Mouse (Mus musculus) hindbrain, embryonic 15.5 days (tissue): ENCODE results near the gene Erich3. TPM values are rescaled to one million over a fixed set of nuclear protein-coding genes. Genes with fewer than 3 reads are reported as not detected.
A peak's percentile ranks its signal among the peaks of the same experiment; 100 is the strongest.

Source experiments
- ATAC-seq: fragments of 200-750 bp; cut with Nextera tagmentation; 2 replicates; pipeline ENCODE4 v1.8.0; 2017; ENCODE audit warnings: low read depth, moderate number of reproducible peaks, moderate TSS enrichment; ENCODE audit not compliant: low FRiP score
- H3K27ac ChIP-seq: fragments of 300-500 bp; sonication (generic); replicated peaks from 2 replicates; pipeline ENCODE4 v1.5.1; 2015; ENCODE audit warnings: mild to moderate bottlenecking, inconsistent platforms
- H3K27me3 ChIP-seq: fragments of 300-500 bp; sonication (generic); 2 replicates; pipeline ENCODE4 v1.6.1; 2015; ENCODE audit warnings: control low read depth, inconsistent platforms
- H3K36me3 ChIP-seq: fragments of 300-500 bp; sonication (generic); 2 replicates; pipeline ENCODE4 v1.6.1; 2015; ENCODE audit warnings: control low read depth, inconsistent platforms
- H3K4me1 ChIP-seq: fragments of 300-500 bp; sonication (generic); replicated peaks from 2 replicates; pipeline ENCODE4 v1.6.1; 2015; ENCODE audit warnings: control low read depth, inconsistent platforms
- H3K4me2 ChIP-seq: fragments of 300-500 bp; sonication (generic); 2 replicates; pipeline ENCODE4 v1.6.1; 2015; ENCODE audit warnings: moderate library complexity, mild to moderate bottlenecking, inconsistent platforms
- H3K4me3 ChIP-seq: fragments of 300-500 bp; sonication (generic); 2 replicates; pipeline ENCODE4 v1.5.1; 2015; ENCODE audit warnings: mild to moderate bottlenecking, inconsistent platforms
- H3K9ac ChIP-seq: fragments of 300-500 bp; sonication (generic); 2 replicates; pipeline ENCODE4 v1.6.1; 2015; ENCODE audit warnings: inconsistent platforms
- H3K9me3 ChIP-seq: fragments of 300-500 bp; sonication (generic); 2 replicates; pipeline ENCODE4 v1.6.1; 2016; ENCODE audit warnings: control low read depth, inconsistent platforms
- WGBS: fragments of 180-500 bp; shearing (Covaris S2); methylation state at CpG from one replicate; pipeline ENCODE4 v1.1.7; 2015; 5-methylcytosine and 5-hydroxymethylcytosine counted together
- polyA plus RNA-seq: library from polyadenylated mRNA; unstranded; fragments of >200 nt; fragmentation: Nextera tagmentation; extraction: Ambion mirVana; gene quantifications from 2 replicates; pipeline ENCODE4 v1.2.1, GENCODE M21; 2015

The Erich3 gene
- polyA plus RNA-seq, 1 experiment from 2014 or later = 2.2 TPM

DNA sequence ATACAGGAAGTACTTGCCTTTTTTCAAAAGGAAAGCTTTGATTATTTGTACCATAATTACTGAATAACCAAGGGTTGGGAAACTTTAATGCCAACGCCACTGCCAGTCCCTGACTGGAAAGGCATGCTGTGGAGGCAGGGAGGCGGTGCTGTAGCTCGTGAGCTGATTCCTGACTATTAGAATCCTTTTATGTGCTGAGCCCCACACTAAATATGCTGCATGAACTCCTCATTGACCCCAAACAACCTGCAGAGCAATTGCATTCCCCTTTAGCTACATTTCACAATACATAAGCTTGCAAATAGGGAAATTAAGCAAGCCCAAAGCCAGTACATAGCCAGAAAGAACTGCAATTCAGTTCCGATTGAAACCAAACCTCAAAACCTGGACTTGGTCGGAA, 77.8 kb downstream of the Erich3 start:
- Histone ChIP-seq H3K36me3 (no peaks in the 10 kb centered on the region), H3K9me3 (no peaks in the 10 kb centered on the region), H3K4me1 (no peaks in the 10 kb centered on the region), H3K4me3 (no peak overlapping the region), H3K4me2 (no peak overlapping the region), H3K9ac (no peak overlapping the region), H3K27ac (no peak overlapping the region), H3K27me3 (no peaks in the 10 kb centered on the region)
- 49% methylated on average over 5 of the region's 5 CpGs for WGBS
- ATAC-seq = no peak

DNA sequence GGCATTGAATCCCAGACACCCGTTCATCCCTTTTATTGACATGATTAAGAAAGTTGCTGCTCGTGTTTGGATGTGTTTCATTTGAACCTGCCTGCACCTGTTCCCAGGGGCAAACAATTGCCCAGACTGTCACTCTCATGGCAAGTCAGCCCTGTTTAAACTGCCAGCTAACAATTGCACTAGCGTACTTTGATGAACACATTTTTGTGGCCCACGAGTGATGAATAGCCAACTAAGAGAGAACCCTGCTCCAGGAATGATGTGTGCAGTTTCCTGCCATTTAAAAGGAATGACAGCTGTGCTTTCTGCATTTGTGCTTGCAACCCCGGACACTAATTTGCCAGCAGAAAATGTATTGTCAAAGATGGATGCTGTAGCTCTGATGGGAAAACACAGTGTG, 79.3 kb downstream of the Erich3 start:
- WGBS = 37% methylated on average over 5 of the region's 5 CpGs
- no peaks in the 10 kb centered on the region for H3K4me1 ChIP-seq
- H3K4me3 ChIP-seq = no peak overlapping the region
- H3K4me2 ChIP-seq = no peak overlapping the region
- H3K36me3 ChIP-seq = no peaks in the 10 kb centered on the region
- H3K27ac ChIP-seq = no peak overlapping the region
- ATAC-seq = no peak
- no peaks in the 10 kb centered on the region for H3K9me3 ChIP-seq
- no peak overlapping the region for H3K9ac ChIP-seq
- no peaks in the 10 kb centered on the region for H3K27me3 ChIP-seq

DNA sequence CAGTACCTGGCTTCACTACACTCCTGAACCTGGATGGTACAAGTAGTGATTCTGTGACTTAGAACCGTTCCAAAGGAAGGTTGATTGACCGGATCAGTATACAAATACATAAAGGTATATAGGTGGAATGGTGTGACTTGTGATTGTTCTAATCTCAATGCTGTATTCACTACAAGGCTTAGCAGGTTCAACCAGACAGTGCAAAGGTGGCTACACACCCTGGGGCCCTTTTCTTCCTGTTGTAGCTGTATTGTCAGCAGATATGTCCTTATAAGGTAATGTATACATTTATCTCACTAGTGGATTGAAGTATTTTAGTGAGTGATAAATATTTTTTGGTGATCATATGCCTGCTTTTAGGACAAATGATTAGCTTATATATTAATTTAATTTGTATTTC, 80.7 kb downstream of the Erich3 start:
- Histone ChIP-seq H3K4me2 (no peak overlapping the region), H3K9me3 (no peaks in the 10 kb centered on the region), H3K36me3 (no peaks in the 10 kb centered on the region), H3K4me1 (no peaks in the 10 kb centered on the region), H3K27me3 (no peaks in the 10 kb centered on the region), H3K4me3 (no peak overlapping the region), H3K9ac (no peak overlapping the region), H3K27ac (no peak overlapping the region)
- WGBS = 93% methylated on average over 2 of the region's 2 CpGs
- ATAC-seq = no peak

DNA sequence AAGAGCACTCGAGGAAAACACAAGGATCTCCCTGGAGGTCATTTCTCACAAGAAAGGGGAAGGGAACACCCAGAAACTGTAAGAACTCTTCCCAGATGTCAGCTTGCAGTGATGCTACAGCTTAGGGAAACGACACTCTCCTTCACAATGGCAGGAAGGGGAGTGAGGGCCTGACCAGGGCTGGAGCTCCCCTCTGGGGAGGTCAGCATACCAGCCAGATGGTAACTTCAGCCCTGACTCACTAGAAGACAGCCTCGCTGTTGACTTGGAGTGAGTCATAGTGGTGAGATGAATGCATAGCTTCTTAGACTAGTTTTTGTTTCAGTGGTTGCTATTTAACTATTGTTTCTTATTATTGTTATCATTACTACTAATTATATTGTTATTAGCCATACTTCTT, 90.8 kb downstream of the Erich3 start:
- Histone ChIP-seq H3K9me3 (no peaks in the 10 kb centered on the region), H3K9ac (no peak overlapping the region), H3K27ac (no peak overlapping the region), H3K36me3 (no peaks in the 10 kb centered on the region), H3K4me1 (no peaks in the 10 kb centered on the region), H3K27me3 (no peaks in the 10 kb centered on the region), H3K4me2 (no peak overlapping the region), H3K4me3 (no peak overlapping the region)
- 54% methylated on average over 3 of the region's 3 CpGs for WGBS
- no peak for ATAC-seq

DNA sequence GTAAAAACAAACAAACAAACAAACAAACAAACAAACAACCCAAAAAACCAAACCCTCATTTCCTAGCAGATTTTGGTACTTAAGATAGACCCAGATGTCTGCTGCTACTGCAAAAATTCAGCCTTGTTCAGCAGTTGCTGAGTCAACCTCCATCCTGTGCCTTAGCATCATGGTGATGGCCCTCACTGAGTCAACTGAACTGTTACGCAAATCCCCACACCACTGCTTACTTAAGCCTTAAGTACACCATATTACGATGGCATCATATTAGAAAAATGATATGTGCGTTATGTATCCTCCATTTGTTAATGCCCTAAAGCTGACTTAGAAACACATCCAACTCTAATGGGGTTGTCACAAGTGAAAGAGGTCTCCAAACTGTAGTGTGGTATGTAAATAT, 91.6 kb downstream of the Erich3 start:
- 94% methylated on average over 3 of the region's 3 CpGs for WGBS
- no peak for ATAC-seq
- H3K27ac ChIP-seq = no peak overlapping the region
- no peak overlapping the region for H3K9ac ChIP-seq
- no peaks in the 10 kb centered on the region for H3K4me1 ChIP-seq
- H3K4me2 ChIP-seq = no peak overlapping the region
- no peak overlapping the region for H3K4me3 ChIP-seq
- H3K27me3 ChIP-seq = no peaks in the 10 kb centered on the region
- no peaks in the 10 kb centered on the region for H3K36me3 ChIP-seq
- no peaks in the 10 kb centered on the region for H3K9me3 ChIP-seq

DNA sequence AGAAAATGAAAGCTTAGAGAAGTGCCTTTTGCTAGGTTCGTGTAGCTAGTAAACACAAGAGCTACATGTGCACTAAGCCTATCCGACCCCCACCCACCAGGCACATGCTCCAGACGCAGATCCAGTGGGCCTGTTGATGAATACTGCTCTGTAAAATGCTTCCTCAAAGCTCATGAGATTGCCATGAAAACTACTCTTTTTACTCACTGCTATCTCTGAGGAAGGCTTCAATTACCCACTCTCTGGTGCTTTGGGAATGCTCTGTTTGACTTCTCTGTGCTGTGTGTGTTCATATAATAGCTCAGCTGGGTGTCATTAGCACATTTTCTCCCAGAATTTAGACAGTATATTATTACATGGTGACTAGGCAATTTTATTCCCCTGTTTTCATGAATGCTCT, 94.4 kb downstream of the Erich3 start:
- no peak overlapping the region for H3K9ac ChIP-seq
- H3K9me3 ChIP-seq = no peaks in the 10 kb centered on the region
- ATAC-seq = no peak
- no peaks in the 10 kb centered on the region for H3K4me1 ChIP-seq
- WGBS = 49% methylated on average over 3 of the region's 3 CpGs
- H3K4me2 ChIP-seq = no peak overlapping the region
- H3K4me3 ChIP-seq = no peak overlapping the region
- no peaks in the 10 kb centered on the region for H3K36me3 ChIP-seq
- H3K27ac ChIP-seq = no peak overlapping the region
- H3K27me3 ChIP-seq = no peaks in the 10 kb centered on the region

DNA sequence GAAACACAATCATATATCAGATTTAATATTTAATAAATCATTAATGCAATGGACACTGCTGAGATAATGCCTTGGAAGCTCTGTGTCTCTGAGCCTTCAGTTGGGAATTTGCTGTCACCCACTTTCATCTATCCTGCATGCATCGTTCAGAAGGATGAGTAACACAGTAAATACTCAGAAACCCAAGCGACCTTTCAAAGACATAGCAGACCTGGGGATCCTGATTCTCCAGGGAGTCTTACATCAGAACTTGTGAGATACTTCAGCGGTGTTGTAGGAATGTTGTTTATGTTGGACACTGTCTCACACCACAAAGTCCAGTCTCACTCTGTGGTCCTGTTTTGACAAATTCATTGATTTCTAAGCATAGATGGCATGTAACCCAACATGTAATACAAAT, 97.4 kb downstream of the Erich3 start:
- Histone ChIP-seq H3K4me2 (no peak overlapping the region), H3K27me3 (no peaks in the 10 kb centered on the region), H3K4me1 (no peaks in the 10 kb centered on the region), H3K27ac (no peak overlapping the region), H3K9me3 (no peaks in the 10 kb centered on the region), H3K9ac (no peak overlapping the region), H3K36me3 (no peaks in the 10 kb centered on the region), H3K4me3 (no peak overlapping the region)
- 91% methylated on average over 3 of the region's 3 CpGs for WGBS
- ATAC-seq = no peak

DNA sequence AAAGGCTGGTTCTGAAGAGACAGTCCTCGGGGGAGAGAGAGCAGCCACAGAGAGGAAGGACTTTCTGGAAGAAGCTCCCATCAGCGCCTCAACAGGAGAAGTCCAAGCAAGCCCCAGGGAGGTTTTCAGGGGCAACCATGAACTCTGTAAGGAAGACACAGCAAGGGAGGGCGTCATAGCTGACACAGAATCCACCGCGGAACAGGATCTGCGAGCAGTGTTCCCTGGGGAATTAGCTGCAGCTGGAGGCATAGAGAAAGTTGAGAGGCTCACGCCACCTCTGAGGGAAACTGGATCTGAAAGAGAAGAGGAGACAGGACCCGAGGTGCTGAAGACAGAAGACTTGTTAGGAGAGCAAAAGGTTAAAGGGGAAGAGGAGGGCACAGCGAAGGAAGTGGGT, 99.7 kb downstream of the Erich3 start:
- ATAC-seq = no peak
- WGBS = 67% methylated on average over 9 of the region's 9 CpGs
- no peak overlapping the region for H3K4me2 ChIP-seq
- no peaks in the 10 kb centered on the region for H3K27me3 ChIP-seq
- H3K36me3 ChIP-seq = no peaks in the 10 kb centered on the region
- no peak overlapping the region for H3K9ac ChIP-seq
- H3K4me1 ChIP-seq = no peaks in the 10 kb centered on the region
- no peak overlapping the region for H3K4me3 ChIP-seq
- no peak overlapping the region for H3K27ac ChIP-seq
- no peaks in the 10 kb centered on the region for H3K9me3 ChIP-seq

DNA sequence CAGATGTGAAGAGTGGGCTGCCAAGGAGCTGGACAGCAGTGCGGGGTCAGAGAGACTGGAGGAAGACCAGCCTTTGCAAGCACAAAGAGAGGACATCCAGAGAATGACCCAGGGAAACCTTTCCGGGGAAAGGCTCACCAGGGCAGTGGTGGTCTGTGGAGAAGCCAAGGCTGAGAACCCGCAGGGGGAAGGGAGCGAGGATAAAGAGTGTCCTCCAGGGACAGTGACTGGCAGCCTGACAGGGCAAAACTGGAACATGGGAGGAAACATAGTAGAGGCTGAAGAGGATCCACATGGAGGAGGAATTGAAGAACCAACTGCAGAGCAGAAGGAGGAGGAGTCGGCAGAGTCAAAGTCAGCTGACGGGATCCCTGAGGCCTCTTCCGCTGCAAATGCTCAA, 100.5 kb downstream of the Erich3 start:
- 90% methylated on average over 7 of the region's 7 CpGs for WGBS
- H3K36me3 ChIP-seq = no peaks in the 10 kb centered on the region
- no peaks in the 10 kb centered on the region for H3K9me3 ChIP-seq
- H3K27ac ChIP-seq = no peak overlapping the region
- no peak overlapping the region for H3K9ac ChIP-seq
- no peaks in the 10 kb centered on the region for H3K4me1 ChIP-seq
- H3K4me2 ChIP-seq = no peak overlapping the region
- ATAC-seq = no peak
- no peak overlapping the region for H3K4me3 ChIP-seq
- no peaks in the 10 kb centered on the region for H3K27me3 ChIP-seq

DNA sequence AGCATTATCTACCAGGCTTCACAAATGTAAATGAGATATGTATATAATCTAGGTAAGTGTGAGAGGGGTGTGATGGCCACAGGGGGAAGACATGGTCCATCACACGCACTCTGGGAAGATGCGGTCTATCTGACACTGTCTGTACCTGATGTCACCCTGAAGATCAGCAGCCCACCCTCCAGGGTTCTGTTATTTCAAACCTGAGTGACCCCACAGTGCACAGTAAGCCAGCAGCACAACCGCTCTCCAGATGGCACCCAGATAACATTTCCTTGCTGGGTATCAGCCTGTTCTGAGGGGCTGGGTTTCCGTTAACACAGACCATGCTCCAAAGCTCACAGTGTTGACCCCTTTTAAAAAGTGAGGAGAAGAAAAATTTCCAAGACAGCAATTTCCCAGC, 102.7 kb downstream of the Erich3 start:
- Histone ChIP-seq H3K27me3 (no peaks in the 10 kb centered on the region), H3K4me1 (no peaks in the 10 kb centered on the region), H3K4me2 (no peak overlapping the region), H3K4me3 (no peak overlapping the region), H3K36me3 (no peaks in the 10 kb centered on the region), H3K9ac (no peak overlapping the region), H3K27ac (no peak overlapping the region), H3K9me3 (no peaks in the 10 kb centered on the region)
- 86% methylated on average over 4 of the region's 4 CpGs for WGBS
- ATAC-seq = no peak

DNA sequence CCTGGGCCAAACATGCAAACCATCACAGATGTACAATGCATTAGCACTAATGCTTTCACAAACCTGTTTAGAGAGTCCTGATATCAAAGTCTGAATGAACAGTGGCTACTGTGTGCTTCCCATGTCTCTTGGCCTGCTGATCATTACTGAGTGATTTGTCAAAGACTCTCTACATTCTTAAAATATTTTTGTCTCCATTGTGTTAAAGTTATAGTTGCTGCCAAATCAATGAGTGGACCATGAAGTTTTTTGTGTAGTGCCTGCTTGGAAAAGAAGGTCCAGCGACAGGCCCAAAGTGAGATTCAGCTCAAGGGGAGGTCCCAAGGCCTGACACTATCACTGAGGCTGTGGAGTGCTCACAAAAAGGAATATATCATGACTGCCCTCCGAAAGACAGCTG, 108.0 kb downstream of the Erich3 start:
- WGBS = 85% methylated on average over 2 of the region's 2 CpGs
- no peak for ATAC-seq
- H3K4me2 ChIP-seq = no peak overlapping the region

DNA sequence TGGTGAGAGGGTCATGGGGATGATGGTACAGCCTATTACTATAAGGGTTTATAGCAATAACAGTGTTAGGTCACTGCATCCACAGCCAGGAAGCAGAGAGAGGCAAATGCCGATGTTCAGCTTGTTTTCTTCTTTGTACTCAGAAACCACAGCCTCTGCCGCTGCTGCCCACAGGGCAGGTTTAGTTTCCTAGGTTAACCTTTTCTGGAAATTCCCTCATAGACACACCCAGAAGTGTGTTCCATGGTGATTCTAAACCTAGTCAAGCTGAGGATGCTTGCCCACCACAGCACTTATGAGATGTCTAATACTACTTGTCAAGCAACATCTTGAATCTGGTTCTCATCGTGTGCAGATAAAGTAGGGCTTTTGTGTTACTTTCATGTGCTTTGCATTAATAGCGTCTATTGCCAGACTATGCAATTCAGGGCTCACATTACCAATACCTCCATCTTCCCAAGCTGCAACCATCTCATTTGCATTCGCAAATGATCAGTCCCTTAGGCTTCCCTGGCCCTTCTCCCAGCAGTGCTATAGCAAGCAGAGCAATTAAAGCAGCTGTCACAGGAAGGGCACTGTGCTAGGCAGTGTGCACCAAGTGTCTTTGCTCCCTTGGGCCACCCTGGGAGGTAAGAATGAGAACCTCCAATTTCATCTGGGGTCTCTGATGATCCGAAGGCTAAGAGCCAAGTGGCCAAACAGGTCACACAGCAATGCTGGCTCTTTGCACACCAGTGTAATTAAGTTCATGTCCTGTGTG, 115.4 kb downstream of the Erich3 start:
- no peak overlapping the region for H3K4me3 ChIP-seq
- no peaks in the 10 kb centered on the region for H3K36me3 ChIP-seq
- no peak overlapping the region for H3K9ac ChIP-seq
- 51% methylated on average over 6 of the region's 6 CpGs for WGBS
- H3K4me1 ChIP-seq = peaks cover 22% of the 10 kb centered on the region
- H3K27ac ChIP-seq = no peak overlapping the region
- no peaks in the 10 kb centered on the region for H3K27me3 ChIP-seq
- peak; percentile 59; the same call in 1 of the 2 replicates for ATAC-seq
- H3K9me3 ChIP-seq = no peaks in the 10 kb centered on the region
- H3K4me2 ChIP-seq = no peak overlapping the region

More for the DNA sequence above, 108.0 kb downstream of the Erich3 start:
- no peak overlapping the region for H3K9ac ChIP-seq
- no peak overlapping the region for H3K27ac ChIP-seq
- H3K9me3 ChIP-seq = no peaks in the 10 kb centered on the region
- no peaks in the 10 kb centered on the region for H3K27me3 ChIP-seq
- no peaks in the 10 kb centered on the region for H3K36me3 ChIP-seq
- no peak overlapping the region for H3K4me3 ChIP-seq
- H3K4me1 ChIP-seq = 0 out of 2 replicates have a peak, but pooled peaks cover 5% of the 10 kb centered on the region

DNA sequence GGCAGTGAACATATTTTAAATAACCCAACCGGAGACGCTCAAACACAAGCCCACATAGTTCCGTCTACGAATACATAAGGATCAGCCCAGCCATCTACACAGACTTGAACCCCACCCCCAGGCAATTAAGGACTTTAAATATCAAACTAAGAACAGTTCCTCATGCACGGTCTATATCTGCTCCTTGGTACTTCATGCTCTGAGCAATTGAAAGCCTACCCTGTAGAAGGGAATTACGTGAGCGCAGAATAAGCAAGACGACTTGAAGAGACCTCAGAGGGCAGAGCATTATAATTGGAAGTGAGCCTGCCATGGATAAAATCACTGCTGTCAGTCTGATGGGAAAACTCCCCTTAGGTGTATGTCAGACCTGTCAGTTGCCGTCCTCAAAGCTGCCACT, 122.7 kb downstream of the Erich3 start:
- no peak overlapping the region for H3K27ac ChIP-seq
- WGBS = 83% methylated on average over 9 of the region's 9 CpGs
- no peak overlapping the region for H3K9ac ChIP-seq
- ATAC-seq = 0 out of 2 replicates have a peak, but pooled peaks have one; percentile 10
- H3K36me3 ChIP-seq = no peaks in the 10 kb centered on the region
- no peaks in the 10 kb centered on the region for H3K27me3 ChIP-seq
- no peak overlapping the region for H3K4me2 ChIP-seq
- H3K4me1 ChIP-seq = peaks cover 2% of the 10 kb centered on the region
- H3K9me3 ChIP-seq = no peaks in the 10 kb centered on the region
- no peak overlapping the region for H3K4me3 ChIP-seq
